Mouse (Mus musculus) gastrocnemius, adult 2 months (tissue): Measurements from ENCODE around the gene Creb3l1. TPM values are rescaled to one million over a fixed set of nuclear protein-coding genes. Genes with fewer than 3 reads are reported as not detected.

Experiments
- DNase-seq: peaks from one replicate; pipeline ENCODE4 v3.0.0; 2022
- H3K27ac ChIP-seq: fragments of 200-600 bp; 2 replicates; pipeline ENCODE4 v1.8.1; 2022; ENCODE audit warnings: mild to moderate bottlenecking
- H3K4me3 ChIP-seq: fragments of 200-600 bp; 2 replicates; pipeline ENCODE4 v1.8.1; 2022; ENCODE audit warnings: mild to moderate bottlenecking, moderate library complexity
- CTCF ChIP-seq: fragments of 200-600 bp; IDR thresholded peaks from 2 replicates; pipeline ENCODE4 v1.8.1; 2022; ENCODE audit warnings: antibody characterized with exemption, mild to moderate bottlenecking, moderate library complexity
- intact Hi-C: fragments of 180-260 bp; cut with DNase I; formaldehyde crosslinking; loops from one replicate; pipeline ENCODE4 v1.15.1; 2025
- total RNA-seq, 2 experiments: library from RNA; stranded (reverse); gene quantifications; 2 replicates each; pipeline ENCODE4 v1.2.3; 2021

Creb3l1 gene
- total RNA-seq, 2 experiments from 2014 or later, result 2.2 to 6.6 TPM

DNA sequence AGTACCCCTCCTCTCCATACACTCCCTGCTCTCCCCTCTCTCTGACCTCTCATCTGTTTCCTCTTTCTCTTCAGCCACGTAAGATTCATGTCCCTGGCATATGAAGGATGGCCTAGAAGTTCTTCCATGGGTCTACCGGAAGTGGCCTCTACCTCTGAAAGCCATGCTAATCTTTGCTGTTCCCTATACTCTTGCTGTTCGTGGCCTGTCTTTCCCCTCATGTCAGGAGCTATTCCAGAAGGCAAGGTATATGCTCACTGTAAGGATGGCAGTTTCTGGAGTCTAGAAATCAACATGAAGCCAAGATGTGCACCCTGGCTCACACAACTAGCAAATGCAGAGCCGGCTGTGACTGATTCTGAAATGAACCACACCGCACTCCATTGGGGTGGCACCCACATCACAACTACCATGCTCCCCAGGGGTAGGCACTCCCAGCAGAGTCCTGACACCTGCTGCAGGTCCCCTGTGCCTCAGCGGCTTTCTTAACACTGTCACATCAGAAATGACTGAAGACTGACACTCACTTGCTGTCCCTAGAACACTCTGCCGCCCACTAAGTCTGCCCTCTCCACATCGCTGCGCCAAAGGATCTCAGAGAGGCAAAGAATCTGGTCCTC is 39.3 kb downstream of the Creb3l1 start:
- intact Hi-C loops, result loop anchor here (5.0 to 10.0 kb wide), 4 partner anchors 37 to 452 kb away; partner anchors contain the start of gene Creb3l1
- TF ChIP-seq CTCF, result no peak
- Histone ChIP-seq H3K27ac (peak overlapping the region; percentile 66), H3K4me3 (peak overlapping the region; percentile 47; the same call in 1 of the 2 replicates)
- no peak for DNase-seq

GRCm38 (mm10) chr2:91984439-91984838 is 39.9 kb downstream of the Creb3l1 start:
- TF ChIP-seq CTCF, result no peak
- peak; percentile 50 for DNase-seq
- peak overlapping the region; percentile 47 for H3K4me3 ChIP-seq
- intact Hi-C loops, result loop anchor here (10.0 kb wide), 1 partner anchor 200 kb away; no protein-coding TSS in a partner anchor
- peak overlapping the region; percentile 66 for H3K27ac ChIP-seq

DNA sequence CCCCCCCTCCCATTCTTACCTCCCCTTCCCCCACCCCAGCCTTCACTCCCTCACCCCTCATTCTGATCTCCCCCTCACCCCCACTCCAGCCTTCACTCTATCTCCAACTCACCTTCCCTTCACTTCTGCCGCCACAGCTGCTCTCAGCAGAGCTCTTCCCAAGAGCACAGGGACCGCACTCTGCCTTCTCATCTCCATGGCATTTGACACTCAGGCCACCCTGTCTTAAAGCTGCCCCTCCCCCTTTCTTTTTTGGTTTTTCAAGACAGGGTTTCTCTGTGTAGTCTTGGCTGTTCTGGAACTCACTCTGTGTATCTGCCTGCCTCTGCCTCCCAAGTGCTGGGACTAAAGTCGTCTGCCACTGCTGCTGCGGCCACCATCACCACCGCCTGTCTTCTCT is 43.5 kb downstream of the Creb3l1 start:
- intact Hi-C loops, result loop anchor here (10.0 kb wide), 1 partner anchor 204 kb away; no protein-coding TSS in a partner anchor
- no peak for DNase-seq
- Histone ChIP-seq H3K4me3 (no peak overlapping the region), H3K27ac (no peak overlapping the region)
- TF ChIP-seq CTCF, result no peak

GRCm38 (mm10) chr2:91980245-91980644 is 44.1 kb downstream of the Creb3l1 start:
- H3K27ac ChIP-seq, result no peak overlapping the region
- intact Hi-C loops, result loop anchor here (10.0 kb wide), 1 partner anchor 205 kb away; no protein-coding TSS in a partner anchor
- TF ChIP-seq CTCF, result no peak
- no peak overlapping the region for H3K4me3 ChIP-seq
- DNase-seq, result no peak

GRCm38 (mm10) chr2:91978547-91978946 is 45.8 kb downstream of the Creb3l1 start:
- no peak overlapping the region for H3K4me3 ChIP-seq
- H3K27ac ChIP-seq, result no peak overlapping the region
- no peak for TF ChIP-seq CTCF
- intact Hi-C loops, result no loop called here
- DNase-seq, result no peak

GRCm38 (mm10) chr2:91977960-91978359 is 46.3 kb downstream of the Creb3l1 start:
- H3K4me3 ChIP-seq, result no peak overlapping the region
- TF ChIP-seq CTCF, result no peak
- DNase-seq, result no peak
- intact Hi-C loops, result no loop called here
- no peak overlapping the region for H3K27ac ChIP-seq

GRCm38 (mm10) chr2:91975581-91976541 is 48.4 kb downstream of the Creb3l1 start, which contains the start of gene Dgkz:
Gene Dgkz (minus strand): TSS chr2:91975864.
- no peak within 1 kb of the TSS for H3K27ac ChIP-seq
- no peak for TF ChIP-seq CTCF
- intact Hi-C loops, result no loop called here
- H3K4me3 ChIP-seq, result peak within 1 kb of the TSS; percentile 66
- DNase-seq, result peak; percentile 43

- Histone ChIP-seq H3K27ac (no peak overlapping the region), H3K4me3 (no peak overlapping the region)
- no peak for TF ChIP-seq CTCF
- DNase-seq, result no peak
- intact Hi-C loops, result no loop called here
Observed at GRCm38 (mm10) chr2:91973416-91974135, 50.7 kb downstream of the Creb3l1 start.

DNA sequence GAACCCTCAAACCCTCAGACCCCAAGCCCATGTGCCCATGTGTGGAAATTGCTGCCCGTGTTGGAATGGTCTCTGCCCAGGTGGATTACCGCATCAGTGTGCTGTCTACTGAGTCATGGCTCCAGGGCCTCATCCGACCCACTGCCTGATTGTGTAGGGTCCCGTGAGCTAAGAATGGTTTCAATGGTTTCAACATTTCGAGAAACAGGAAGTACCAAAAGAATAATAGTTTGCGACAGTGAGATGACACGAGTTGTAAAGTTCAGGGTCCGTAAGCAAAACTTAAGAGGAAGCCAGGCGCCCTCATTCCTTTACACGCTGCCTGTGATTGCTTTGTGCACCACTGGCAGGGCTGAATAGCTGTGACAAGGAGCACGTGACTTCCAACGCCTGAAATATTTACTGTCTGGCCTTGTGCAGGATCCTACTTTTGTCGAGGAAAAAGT is 52.2 kb downstream of the Creb3l1 start:
- peak overlapping the region; percentile 94 for H3K27ac ChIP-seq
- intact Hi-C loops, result no loop called here
- H3K4me3 ChIP-seq, result no peak overlapping the region
- no peak for TF ChIP-seq CTCF
- no peak for DNase-seq

DNA sequence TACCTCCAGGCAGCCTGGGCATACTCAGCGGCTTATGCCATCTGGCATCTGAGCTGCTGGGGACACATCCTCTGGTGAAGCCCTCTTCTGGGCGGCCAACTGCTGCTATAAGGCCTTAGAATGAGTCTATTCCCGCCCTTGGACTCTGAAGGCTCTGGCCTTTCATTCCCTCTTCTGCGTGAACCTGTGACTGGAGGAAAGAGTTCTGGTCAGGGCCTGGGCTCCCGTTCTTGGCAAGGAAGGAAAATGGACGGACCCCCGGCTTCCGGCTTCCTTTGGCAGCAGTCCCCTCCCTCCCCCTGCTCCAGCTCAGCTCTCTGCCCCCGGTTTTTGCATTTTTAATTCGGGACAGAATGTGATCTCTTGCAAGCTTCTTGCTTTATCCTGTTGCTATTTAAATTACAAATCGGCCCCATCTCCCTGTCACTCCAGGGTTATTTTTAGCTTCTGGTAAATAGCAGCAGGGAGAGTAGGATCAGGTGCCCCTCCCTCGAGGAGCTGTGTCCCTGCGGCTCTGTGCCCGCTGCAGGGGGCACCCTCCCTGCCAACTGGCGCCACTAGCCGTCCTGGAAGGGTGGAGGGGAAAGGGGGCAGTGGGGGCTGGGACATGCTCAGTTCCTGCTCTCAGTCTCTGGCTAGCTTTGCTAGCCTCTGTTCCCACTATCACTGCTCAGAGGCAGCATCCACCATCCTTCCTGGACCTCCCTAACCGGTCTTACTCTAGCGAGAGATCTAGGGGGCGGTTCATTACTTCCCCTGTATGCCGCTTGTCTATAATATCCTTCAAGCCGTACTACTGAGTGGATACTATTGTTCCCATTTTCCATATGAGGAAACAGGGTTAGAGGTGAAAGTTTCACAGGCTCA is 52.8 kb downstream of the Creb3l1 start:
- intact Hi-C loops, result no loop called here
- peak overlapping the region; percentile 94 for H3K27ac ChIP-seq
- H3K4me3 ChIP-seq, result peak overlapping the region; percentile 57
- no peak for TF ChIP-seq CTCF
- peak; percentile 88 for DNase-seq

- TF ChIP-seq CTCF, result no peak
- Histone ChIP-seq H3K27ac (peak overlapping the region; percentile 85), H3K4me3 (no peak overlapping the region)
- peak; percentile 54 for DNase-seq
- intact Hi-C loops, result no loop called here
Observed at GRCm38 (mm10) chr2:91967962-91968361, 56.3 kb downstream of the Creb3l1 start.
